Mouse (Mus musculus): ENCODE measurements around the gene Otx2.
"Not testable (repeated sequence)": the region's sequence is repeated elsewhere in the genome, so short reads cannot be mapped to it uniquely, and the experiment has no call there.

The Otx2 gene

DNA sequence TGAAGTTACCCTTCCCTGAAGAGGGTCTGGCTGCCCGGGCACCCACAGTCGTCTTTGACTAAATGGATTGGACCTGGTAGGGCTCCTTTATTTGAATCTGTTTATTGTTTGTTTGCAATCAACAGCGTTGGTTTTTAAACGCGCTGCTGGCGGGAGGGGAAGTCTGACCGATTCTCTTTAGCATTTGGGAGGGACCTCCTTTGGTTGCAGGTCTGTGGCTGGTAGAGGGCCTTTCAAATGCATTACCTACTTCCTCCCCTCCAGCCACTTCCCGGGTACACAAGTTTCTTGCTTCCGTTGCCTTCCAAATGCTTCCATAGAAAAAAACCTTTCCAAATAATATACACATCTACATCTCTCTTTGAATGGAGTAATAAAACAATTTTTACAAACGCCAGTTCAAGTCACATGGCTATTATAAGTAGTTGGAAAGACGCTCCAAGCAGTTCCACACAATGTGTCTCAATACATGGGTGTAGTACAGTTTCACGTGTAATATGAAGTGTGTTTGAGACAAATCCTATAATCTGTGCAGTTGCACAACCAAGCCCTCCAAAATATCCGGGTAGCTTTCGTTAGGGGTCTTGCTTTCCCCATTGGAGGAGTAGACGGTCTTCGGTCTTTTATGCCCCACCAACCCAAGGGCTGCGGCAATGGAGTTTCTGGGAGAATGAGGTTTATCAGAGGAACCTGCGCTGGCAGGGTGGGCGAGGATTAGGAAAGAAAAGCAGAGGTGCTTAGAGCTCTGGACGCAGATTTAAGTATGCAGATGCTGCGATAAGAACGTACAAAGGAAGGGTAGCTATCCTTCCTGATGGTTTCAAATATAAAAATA is 19.7 kb downstream of the Otx2 start:
- DNase-seq (ENCODE audit: low read depth, low spot score): no peak

GRCm38 (mm10) chr14:48653081-48653480 is 20.5 kb downstream of the Otx2 start:
- no peak for DNase-seq (ENCODE audit: low read depth, low spot score)

DNA sequence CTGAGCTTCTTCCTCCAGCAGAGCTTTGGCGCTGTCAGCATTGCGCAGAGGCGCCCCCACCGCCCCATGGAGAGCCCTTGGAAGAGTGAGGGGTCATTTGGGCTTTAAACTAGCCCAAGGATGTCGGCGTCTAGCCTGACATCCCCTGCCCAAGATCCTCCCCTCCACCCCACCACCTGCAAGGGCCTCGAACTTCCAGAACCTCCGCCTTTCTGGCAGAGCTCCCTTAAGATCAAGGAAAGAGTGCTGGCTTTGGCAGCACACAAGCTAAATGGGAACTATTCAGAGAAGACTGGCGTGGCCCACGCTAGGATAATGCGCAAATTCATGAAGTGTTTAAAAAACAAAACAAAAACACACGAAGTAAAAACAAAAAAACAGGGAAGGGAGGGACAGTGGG is 21.4 kb downstream of the Otx2 start:
- no peak for DNase-seq (ENCODE audit: low read depth, low spot score)

DNA sequence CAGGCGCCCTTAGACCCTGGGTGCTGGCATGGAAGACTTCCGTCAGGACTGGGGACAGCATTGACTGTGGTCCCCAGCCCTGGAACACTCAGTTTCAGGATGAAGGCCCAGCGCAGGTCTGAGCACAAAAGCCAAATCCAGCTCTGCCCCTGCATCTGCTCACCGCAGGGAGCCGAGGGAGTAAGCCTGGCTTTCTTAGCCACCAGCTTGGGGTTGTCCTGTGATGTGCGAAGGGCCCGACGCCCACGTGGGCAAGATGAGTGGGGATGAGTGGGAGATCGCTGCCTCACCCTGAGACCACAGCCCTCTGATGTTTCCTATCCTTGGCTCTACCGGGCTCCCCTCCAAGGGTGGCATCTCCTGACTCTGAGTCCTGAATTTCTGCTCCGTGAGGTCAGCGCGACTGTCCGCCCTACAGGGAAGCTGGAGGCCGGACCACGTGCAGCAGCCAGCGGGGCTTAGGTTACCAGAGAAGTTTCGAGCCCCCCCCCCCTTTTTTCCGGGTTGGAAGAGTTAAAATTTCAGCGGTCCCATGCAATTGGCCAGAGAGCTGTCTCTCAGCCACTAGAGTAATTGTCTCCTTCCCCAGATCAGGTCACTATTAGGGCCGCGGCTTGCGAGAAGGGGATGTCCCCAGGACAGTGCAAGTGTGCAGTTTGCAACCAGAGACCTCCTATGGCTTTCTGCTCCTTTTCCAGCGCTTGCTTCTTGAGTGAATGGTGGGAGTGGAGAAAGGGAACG is 22.0 kb downstream of the Otx2 start:
- no peak for DNase-seq (ENCODE audit: low read depth, low spot score)

DNA sequence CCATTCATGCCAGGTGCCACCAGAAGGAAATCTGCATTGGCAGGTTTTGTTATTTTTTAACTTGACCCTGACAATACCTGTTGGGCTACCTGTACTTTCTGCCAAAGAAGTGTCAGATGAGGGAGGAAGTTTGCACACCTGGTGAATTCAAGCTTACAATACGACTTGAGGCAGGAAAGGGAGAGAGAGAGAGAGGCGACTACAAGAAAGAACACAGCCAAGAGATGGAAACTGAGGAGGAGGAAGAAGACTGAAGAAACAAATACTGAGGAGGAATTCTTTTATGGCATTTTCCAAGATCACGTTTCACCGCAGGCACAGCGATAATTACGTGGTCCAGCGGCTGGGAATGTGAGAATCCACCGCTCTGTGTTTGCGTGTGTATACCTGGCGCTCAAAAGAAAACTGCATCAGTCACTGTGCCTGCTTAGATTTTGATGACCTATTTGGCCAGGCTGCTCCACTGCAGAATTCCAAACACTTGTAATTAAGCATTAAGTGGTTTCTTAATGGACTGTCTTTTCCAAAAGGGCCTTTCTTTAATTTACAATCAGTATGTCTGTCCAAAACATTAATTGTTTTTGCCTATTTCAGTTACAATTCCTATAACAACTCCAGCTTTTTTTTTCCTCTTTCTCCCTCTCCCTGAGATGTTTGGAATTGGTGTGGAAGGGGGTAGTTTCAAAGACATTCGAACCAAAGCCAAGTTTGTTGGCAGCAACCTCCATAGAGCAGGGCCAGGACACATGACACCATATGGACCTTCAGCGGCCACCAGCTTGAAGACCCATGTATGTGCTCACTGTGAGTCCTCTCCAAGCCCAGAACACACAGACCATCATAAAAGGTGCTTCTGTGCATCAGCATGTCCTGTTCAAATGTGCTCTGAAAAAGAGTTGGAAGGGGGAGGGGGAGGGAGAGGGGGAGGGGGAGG is 31.9 kb downstream of the Otx2 start:
- no peak for DNase-seq (ENCODE audit: low read depth, low spot score)

- no peak for DNase-seq (ENCODE audit: low read depth, low spot score)
Observed at GRCm38 (mm10) chr14:48633141-48633540, 40.5 kb downstream of the Otx2 start.

DNA sequence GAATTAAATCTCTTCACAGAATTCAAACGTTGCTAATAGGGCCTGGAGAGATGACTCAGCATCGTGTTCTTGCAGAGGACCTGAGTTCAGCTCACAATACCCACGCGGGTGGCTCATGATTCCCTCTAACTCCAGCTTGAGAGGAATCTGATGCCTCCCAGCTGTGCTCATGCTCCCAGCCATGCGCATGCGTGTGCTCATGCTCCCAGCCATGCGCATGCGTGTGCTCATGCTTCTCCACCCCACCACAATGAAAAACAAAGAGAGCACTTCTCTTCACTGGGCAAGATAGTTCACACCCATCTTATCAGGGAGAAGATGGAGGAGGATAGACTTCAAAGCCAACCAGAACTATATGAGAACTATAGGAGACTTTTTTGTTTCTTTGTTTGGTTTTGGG is 41.3 kb downstream of the Otx2 start:
- DNase-seq (ENCODE audit: low read depth, low spot score): no peak

DNA sequence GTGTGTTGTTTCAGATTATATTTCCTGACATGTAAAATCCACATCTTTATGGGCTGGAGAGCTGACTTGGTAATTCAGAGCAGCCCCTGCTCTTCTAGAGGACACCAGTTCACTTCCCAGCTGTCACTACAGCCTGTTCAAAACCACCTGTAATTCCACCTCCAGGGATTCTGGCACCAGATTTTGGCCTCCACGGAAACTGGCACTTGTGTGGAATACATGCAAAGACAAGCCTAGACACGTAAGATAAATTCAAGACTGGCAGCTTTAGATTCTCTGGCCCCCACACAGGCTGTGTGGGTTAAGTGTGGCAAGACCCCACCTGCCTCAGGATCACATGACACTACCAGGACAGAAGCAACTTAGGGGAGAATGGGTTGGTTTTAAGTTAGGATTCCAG is 42.1 kb downstream of the Otx2 start:
- no peak for DNase-seq (ENCODE audit: low read depth, low spot score)

- no peak for DNase-seq (ENCODE audit: low read depth, low spot score)
Observed at GRCm38 (mm10) chr14:48629404-48629803, 44.2 kb downstream of the Otx2 start.

- DNase-seq (ENCODE audit: low read depth, low spot score): no peak
Observed at GRCm38 (mm10) chr14:48626271-48626670, 47.3 kb downstream of the Otx2 start.

DNA sequence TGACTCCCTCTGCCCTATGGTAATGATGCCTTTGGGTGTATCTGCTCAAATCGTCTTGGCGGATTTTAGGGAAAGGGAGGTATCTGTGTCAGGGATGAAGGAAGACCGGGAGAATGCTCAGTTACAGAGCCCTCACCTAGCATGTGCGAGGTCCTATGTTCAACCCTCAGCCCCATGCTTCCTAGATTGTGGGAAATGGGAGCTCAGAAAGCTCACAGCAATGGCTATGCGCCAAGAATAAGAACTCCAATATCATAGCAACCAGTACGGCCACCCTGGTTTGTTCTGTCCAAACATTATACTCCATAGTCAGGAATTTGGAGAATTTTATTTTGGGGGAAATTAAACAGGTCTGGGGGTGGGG is 48.3 kb downstream of the Otx2 start:
- DNase-seq (ENCODE audit: low read depth, low spot score): no peak

DNA sequence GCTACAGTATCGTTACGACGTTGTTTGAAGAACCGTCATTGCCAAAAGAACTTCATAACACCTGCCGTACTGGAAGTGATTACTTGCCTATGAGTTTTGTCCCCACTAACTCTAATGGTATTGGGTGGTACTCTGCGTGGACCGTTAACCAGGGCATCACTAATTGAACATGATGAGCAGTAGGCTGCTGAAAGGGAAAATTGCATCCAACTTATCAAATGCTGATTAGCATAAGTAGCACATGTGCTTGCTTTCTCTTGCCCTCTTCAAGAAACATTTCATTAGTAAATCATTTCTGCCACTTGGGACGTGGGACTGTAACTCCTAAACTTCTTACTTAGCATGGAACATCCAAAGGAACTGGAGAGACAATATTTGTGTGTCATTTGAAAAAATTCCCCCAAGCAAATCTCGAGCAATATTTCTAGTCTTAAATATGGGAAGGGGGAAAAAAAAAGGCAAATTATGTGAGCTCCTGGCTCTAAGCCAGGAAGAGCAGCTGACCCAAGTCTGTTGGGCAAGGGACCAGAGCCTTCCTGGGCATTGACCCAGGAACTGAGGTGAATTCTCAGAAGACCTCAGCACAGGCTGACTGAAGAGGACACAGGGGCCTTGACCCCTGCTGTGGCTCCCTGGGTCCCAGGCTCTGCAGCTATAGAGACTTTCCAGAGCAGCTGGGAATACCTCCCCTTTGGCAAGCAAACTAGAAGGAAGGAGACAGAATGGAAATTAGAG is 48.9 kb downstream of the Otx2 start:
- DNase-seq (ENCODE audit: low read depth, low spot score): no peak

DNA sequence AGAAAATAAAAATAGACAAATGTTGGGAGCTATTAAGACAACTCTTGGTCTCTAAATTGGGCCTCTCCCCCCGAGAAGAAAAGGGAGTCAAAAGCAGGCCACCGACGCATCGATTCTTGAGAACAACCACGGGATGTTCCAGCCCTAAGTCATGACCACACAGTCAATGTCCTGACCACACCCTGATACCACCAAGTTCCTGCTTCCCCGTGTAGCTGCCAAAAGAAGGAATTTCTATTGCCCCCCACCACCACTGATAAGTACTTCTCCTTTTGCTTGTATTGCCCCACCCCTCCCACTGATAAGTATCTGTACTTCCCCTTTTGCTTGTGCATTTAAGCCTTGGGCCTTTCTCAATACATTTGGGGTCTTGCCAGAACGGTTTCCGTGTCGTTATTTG is 50.9 kb downstream of the Otx2 start:
- DNase-seq (ENCODE audit: low read depth, low spot score): not testable (repeated sequence)

DNA sequence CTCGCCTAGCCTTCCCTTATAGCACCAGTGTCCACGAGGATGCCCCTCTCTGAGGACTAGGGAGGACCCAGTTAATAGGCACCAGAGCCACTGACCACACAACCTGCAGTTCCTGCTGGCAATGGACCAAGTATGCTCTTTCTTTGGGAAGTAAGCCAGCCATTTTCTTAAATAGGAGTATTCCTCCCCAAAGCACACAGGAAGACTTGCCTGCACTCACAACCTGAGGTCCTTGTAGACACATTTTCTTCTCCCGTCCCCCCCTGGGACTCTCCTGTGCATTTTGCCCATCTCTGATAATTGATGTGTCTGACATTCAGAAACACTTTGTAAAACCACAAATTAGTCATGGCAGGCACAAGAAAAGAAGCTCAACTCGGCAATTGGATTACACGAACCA is 57.3 kb downstream of the Otx2 start:
- DNase-seq (ENCODE audit: low read depth, low spot score): no peak

- no peak for DNase-seq (ENCODE audit: low read depth, low spot score)
Observed at GRCm38 (mm10) chr14:48608641-48609310, 64.8 kb downstream of the Otx2 start.
